Comparison of ENCODE assay signal across 23 mouse cellular contexts in genomic region chr1:165395940-165396339, GRCm38 (mm10).
DNase-seq lines count a peak whose midpoint lies in the region; ATAC-seq and TF ChIP-seq lines count a peak whose summit lies in the region.
"Had no signal": no experiment of that assay in that cellular context is flagged by ENCODE, and none has a peak within 500 bp of the region (broad histone marks: within the 10 kb centered on the region; RNA-seq: fewer than 3 reads in every experiment).

No protein-coding gene starts in this region.

- no peak overlapping the region for H3K27ac ChIP-seq in intestine, embryonic 15.5 days
- no peak overlapping the region for H3K27ac ChIP-seq in intestine, embryonic 16.5 days (ENCODE audit: low read length)
- peak overlapping the region; percentile 100 for H3K27ac ChIP-seq in liver, embryonic 14.5 days
- no peak overlapping the region for H3K27ac ChIP-seq in kidney, adult 2 months (ENCODE audit: insufficient read depth, low read depth, low read length)
- H3K27ac ChIP-seq: forebrain, embryonic 12.5 days; heart, adult 2 months; heart, embryonic 15.5 days; hindbrain, embryonic 10.5 days; hindbrain, postnatal 0 days; midbrain, embryonic 15.5 days had no signal

- H3K4me2 ChIP-seq in intestine, embryonic 15.5 days (replicated peaks) = no peak overlapping the region
- no peak overlapping the region for H3K4me2 ChIP-seq in intestine, embryonic 16.5 days (ENCODE audit: low read depth, low read length)
- H3K4me2 ChIP-seq in liver, embryonic 14.5 days (ENCODE audit: low read depth) = peak overlapping the region; percentile 64
- H3K4me2 ChIP-seq: forebrain, embryonic 12.5 days; heart, embryonic 15.5 days; midbrain, embryonic 15.5 days had no signal

- no peak for TF ChIP-seq POLR2A in kidney, adult 2 months (IDR thresholded peaks at IDR 0.05; ENCODE audit: low read depth, low read length)

- H3K4me1 ChIP-seq in intestine, embryonic 15.5 days (replicated peaks) = no peaks in the 10 kb centered on the region
- H3K4me1 ChIP-seq in intestine, embryonic 16.5 days (ENCODE audit: control insufficient read depth, insufficient read depth, low read length) = no peaks in the 10 kb centered on the region
- peaks cover 22% of the 10 kb centered on the region in 2 experiments for H3K4me1 ChIP-seq in liver, embryonic 14.5 days (replicated peaks; ENCODE audit: control insufficient read depth in 2 of 2, insufficient read depth in 2 of 2, low read length in 1 of 2)
- H3K4me1 ChIP-seq in kidney, adult 2 months (ENCODE audit: control insufficient read depth, insufficient read depth, low read length) = no peaks in the 10 kb centered on the region
- H3K4me1 ChIP-seq: forebrain, embryonic 12.5 days; heart, embryonic 15.5 days; hindbrain, embryonic 10.5 days; midbrain, embryonic 15.5 days had no signal

- H3K27me3 ChIP-seq in intestine, embryonic 15.5 days (replicated peaks) = no peaks in the 10 kb centered on the region
- H3K27me3 ChIP-seq in intestine, embryonic 16.5 days (replicated peaks; ENCODE audit: control insufficient read depth, insufficient read depth, low read length) = no peaks in the 10 kb centered on the region
- H3K27me3 ChIP-seq in liver, embryonic 14.5 days (ENCODE audit: control insufficient read depth, insufficient read depth, low read length) = no peaks in the 10 kb centered on the region
- H3K27me3 ChIP-seq in kidney, adult 2 months (replicated peaks; ENCODE audit: control insufficient read depth, insufficient read depth, low read length) = no peaks in the 10 kb centered on the region
- H3K27me3 ChIP-seq: forebrain, embryonic 12.5 days; heart, embryonic 15.5 days; midbrain, embryonic 15.5 days had no signal

- peak; percentile 69; the same call in 1 of the 2 replicates for ATAC-seq in intestine, embryonic 15.5 days
- ATAC-seq in intestine, embryonic 16.5 days = no peak
- peak; percentile 91 for ATAC-seq in erythroblast, adult 5-6 weeks (replicated peaks; ENCODE audit: low FRiP score, poor library complexity, severe bottlenecking)
- ATAC-seq in liver, embryonic 14.5 days (ENCODE audit: insufficient read depth) = peak; percentile 97
- ATAC-seq: CD4-positive, CD25-positive, alpha-beta regulatory T cell, adult 4 months; hindbrain, postnatal 0 days; lung, postnatal 0 days; midbrain, embryonic 15.5 days had no signal

- TF ChIP-seq CTCF in liver, embryonic 14.5 days (IDR thresholded peaks at IDR 0.05; ENCODE audit: low read depth) = no peak
- TF ChIP-seq CTCF in kidney, adult 2 months (conservative IDR thresholded peaks at IDR 0.05; ENCODE audit: insufficient read depth, insufficient read length, low read depth, low read length) = no peak

- peak; percentile 89 to 91 (median 89) for DNase-seq in liver, embryonic 14.5 days (ENCODE audit: low read depth in 3 of 3, low spot score in 3 of 3)
- no peak for DNase-seq in retina, postnatal 1 day
- DNase-seq in adrenal gland, postnatal 10 days = no peak
- no peak for DNase-seq in cerebellum, adult 9-10 months
- DNase-seq in kidney, adult 2 months = no peak
- DNase-seq: cerebellum, adult 11 months; cerebellum, postnatal 25 days; heart, adult 2 months; kidney, adult 18-20 months; kidney, postnatal 10 days; right cerebral cortex, postnatal 14 days; thymus, postnatal 14 days had no signal

- TF ChIP-seq EP300 in liver, embryonic 14.5 days (IDR thresholded peaks at IDR 0.05; ENCODE audit: low read depth) = peak; percentile 90

- H3K36me3 ChIP-seq in intestine, embryonic 15.5 days = no peaks in the 10 kb centered on the region
- no peaks in the 10 kb centered on the region for H3K36me3 ChIP-seq in intestine, embryonic 16.5 days (ENCODE audit: control insufficient read depth, insufficient read depth, low read length)
- peaks cover 2% of the 10 kb centered on the region; the same call in 1 of the 2 replicates for H3K36me3 ChIP-seq in liver, embryonic 14.5 days (replicated peaks; ENCODE audit: control insufficient read depth, insufficient read depth, low read depth)
- H3K36me3 ChIP-seq in kidney, adult 2 months (ENCODE audit: control insufficient read depth, insufficient read depth, low read length) = no peaks in the 10 kb centered on the region
- H3K36me3 ChIP-seq: forebrain, embryonic 12.5 days; heart, embryonic 15.5 days; hindbrain, embryonic 10.5 days; midbrain, embryonic 15.5 days had no signal

- no peak overlapping the region for H3K9ac ChIP-seq in intestine, embryonic 15.5 days
- H3K9ac ChIP-seq in intestine, embryonic 16.5 days (ENCODE audit: low read depth, low read length) = no peak overlapping the region
- peak overlapping the region; percentile 68 for H3K9ac ChIP-seq in liver, embryonic 14.5 days (replicated peaks)
- H3K9ac ChIP-seq: forebrain, embryonic 12.5 days; heart, embryonic 15.5 days; midbrain, embryonic 15.5 days had no signal

- no peak overlapping the region for H3K4me3 ChIP-seq in intestine, embryonic 15.5 days (replicated peaks)
- no peak overlapping the region for H3K4me3 ChIP-seq in intestine, embryonic 16.5 days (ENCODE audit: low read length)
- H3K4me3 ChIP-seq in liver, embryonic 14.5 days (ENCODE audit: insufficient read depth in 1 of 2, low read depth in 2 of 2, low read length in 2 of 2) = no peak overlapping the region; a peak in 1 of 4 replicates
- no peak overlapping the region for H3K4me3 ChIP-seq in kidney, adult 2 months (ENCODE audit: insufficient read depth, low read depth, low read length)
- H3K4me3 ChIP-seq: forebrain, embryonic 12.5 days; heart, adult 2 months; heart, embryonic 15.5 days; hindbrain, embryonic 10.5 days; midbrain, embryonic 15.5 days; myocyte had no signal

- no peaks in the 10 kb centered on the region for H3K9me3 ChIP-seq in intestine, embryonic 15.5 days
- no peaks in the 10 kb centered on the region for H3K9me3 ChIP-seq in intestine, embryonic 16.5 days (ENCODE audit: control insufficient read depth, low read length)
- no peaks in the 10 kb centered on the region for H3K9me3 ChIP-seq in liver, embryonic 14.5 days (ENCODE audit: control insufficient read depth, low read length)
- H3K9me3 ChIP-seq: forebrain, embryonic 12.5 days; heart, embryonic 15.5 days; hindbrain, embryonic 10.5 days; midbrain, embryonic 15.5 days had no signal

- 91% methylated on average over 4 of the region's 4 CpGs for WGBS in intestine, embryonic 15.5 days
- 89% methylated on average over 4 of the region's 4 CpGs for WGBS in intestine, embryonic 16.5 days
- WGBS in liver, embryonic 14.5 days (ENCODE audit: insufficient replicate concordance) = 20% methylated on average over 4 of the region's 4 CpGs
- WGBS in kidney, adult 2 months = 94% methylated on average over 4 of the region's 4 CpGs

Comparison
In these comparisons a context has a peak if more than half of its experiments do, and no peak if none do; other contexts are left out.
1. DNase-seq: peak in liver, embryonic 14.5 days (3 of 3); none in retina, postnatal 1 day (single experiment), adrenal gland, postnatal 10 days (single experiment), cerebellum, adult 9-10 months (single experiment) and kidney, adult 2 months (single experiment).